Mouse (Mus musculus): Measurements from ENCODE around the gene Espnl.

Espnl gene

GRCm38 (mm10) chr1:91301206-91301920, 20.5 kb upstream of the Espnl start:
- TF ChIP-seq GATA4 (IDR thresholded peaks at IDR 0.05; ENCODE audit: insufficient replicate concordance, low read length): no peak; the same call in 1 of the 2 replicates

- TF ChIP-seq GATA4 (IDR thresholded peaks at IDR 0.05; ENCODE audit: insufficient replicate concordance, low read length): no peak
Observed at GRCm38 (mm10) chr1:91302021-91302420, 19.9 kb upstream of the Espnl start.

GRCm38 (mm10) chr1:91304621-91305020, 17.3 kb upstream of the Espnl start:
- TF ChIP-seq GATA4 (IDR thresholded peaks at IDR 0.05; ENCODE audit: insufficient replicate concordance, low read length): no peak

GRCm38 (mm10) chr1:91309366-91310085, 12.3 kb upstream of the Espnl start:
- TF ChIP-seq GATA4 (IDR thresholded peaks at IDR 0.05; ENCODE audit: insufficient replicate concordance, low read length): no peak

GRCm38 (mm10) chr1:91312273-91312672, 9.6 kb upstream of the Espnl start:
- no peak for TF ChIP-seq GATA4 (IDR thresholded peaks at IDR 0.05; ENCODE audit: insufficient replicate concordance, low read length)

- no peak for TF ChIP-seq GATA4 (IDR thresholded peaks at IDR 0.05; ENCODE audit: insufficient replicate concordance, low read length)
Observed at GRCm38 (mm10) chr1:91313251-91313650, 8.6 kb upstream of the Espnl start.

GRCm38 (mm10) chr1:91317656-91318055, 4.2 kb upstream of the Espnl start:
- TF ChIP-seq GATA4 (IDR thresholded peaks at IDR 0.05; ENCODE audit: insufficient replicate concordance, low read length): no peak

GRCm38 (mm10) chr1:91324646-91325045, 2.8 kb downstream of the Espnl start:
- no peak for TF ChIP-seq GATA4 (IDR thresholded peaks at IDR 0.05; ENCODE audit: insufficient replicate concordance, low read length)

- no peak for TF ChIP-seq GATA4 (IDR thresholded peaks at IDR 0.05; ENCODE audit: insufficient replicate concordance, low read length)
Observed at GRCm38 (mm10) chr1:91325488-91326042, 3.7 kb downstream of the Espnl start.

GRCm38 (mm10) chr1:91332102-91332501, 10.2 kb downstream of the Espnl start:
- no peak for TF ChIP-seq GATA4 (IDR thresholded peaks at IDR 0.05; ENCODE audit: insufficient replicate concordance, low read length)

- no peak for TF ChIP-seq GATA4 (IDR thresholded peaks at IDR 0.05; ENCODE audit: insufficient replicate concordance, low read length)
Observed at GRCm38 (mm10) chr1:91333582-91333981, 11.7 kb downstream of the Espnl start.

- TF ChIP-seq GATA4 (IDR thresholded peaks at IDR 0.05; ENCODE audit: insufficient replicate concordance, low read length): no peak
Observed at GRCm38 (mm10) chr1:91337355-91337754, 15.5 kb downstream of the Espnl start.

GRCm38 (mm10) chr1:91344001-91344400, 22.1 kb downstream of the Espnl start:
- TF ChIP-seq GATA4 (IDR thresholded peaks at IDR 0.05; ENCODE audit: insufficient replicate concordance, low read length): no peak

- TF ChIP-seq GATA4 (IDR thresholded peaks at IDR 0.05; ENCODE audit: insufficient replicate concordance, low read length): no peak
Observed at GRCm38 (mm10) chr1:91344921-91345685, 23.2 kb downstream of the Espnl start.

- no peak for TF ChIP-seq GATA4 (IDR thresholded peaks at IDR 0.05; ENCODE audit: insufficient replicate concordance, low read length)
Observed at GRCm38 (mm10) chr1:91346892-91347291, 25.0 kb downstream of the Espnl start.
